Mouse (Mus musculus) CH12.LX (cell line): ENCODE measurements around the gene Sec16a. TPM values are rescaled to one million over a fixed set of nuclear protein-coding genes. Genes with fewer than 3 reads are reported as not detected.

Source experiments
- DNase-seq: peaks from one replicate; pipeline ENCODE4 v3.0.0-alpha.2; 2013; ENCODE audit errors: extremely low read depth
- H3K27ac ChIP-seq: 2 replicates; pipeline ENCODE4 v1.5.1; 2012; ENCODE audit warnings: low read depth, mild to moderate bottlenecking, control low read depth, moderate library complexity; ENCODE audit not compliant: insufficient read depth
- H3K27me3 ChIP-seq: replicated peaks from 2 replicates; pipeline ENCODE3; 2012; ENCODE audit warnings: inconsistent platforms
- H3K36me3 ChIP-seq, 2 experiments: replicated peaks in 1 of 2; 2 replicates each; pipeline versions ENCODE3 to v1.6.1; 2012; ENCODE audit warnings: inconsistent platforms in 1 of 2, low read length in 1 of 2, mild to moderate bottlenecking in 1 of 2, mixed read lengths in 1 of 2, moderate library complexity in 1 of 2; ENCODE audit not compliant: control insufficient read depth in 1 of 2, insufficient read depth in 1 of 2
- H3K4me1 ChIP-seq, 2 experiments: 2 replicates each; pipeline ENCODE4 v1.6.1; 2012; ENCODE audit warnings: inconsistent platforms in 1 of 2, moderate library complexity in 1 of 2; ENCODE audit not compliant: insufficient read depth in 2 of 2, control insufficient read depth in 1 of 2
- H3K4me2 ChIP-seq: 2 replicates; pipeline ENCODE4 v1.6.1; 2012; ENCODE audit warnings: low read depth, mild to moderate bottlenecking, control low read depth; ENCODE audit not compliant: poor library complexity, insufficient read depth, severe bottlenecking
- H3K4me3 ChIP-seq, 3 experiments: fragments of 150-350 bp in 1 of 3; sonication (generic) in 1 of 3; replicated peaks in 1 of 3; 2 replicates each; pipeline versions ENCODE3 to v1.5.1; 2011 to 2012; ENCODE audit warnings: low read depth in 2 of 3, low read length in 2 of 3, mild to moderate bottlenecking in 2 of 3, moderate library complexity in 2 of 3, control low read depth in 1 of 3, improper control_type of control experiment in 1 of 3, inconsistent platforms in 1 of 3, mixed read lengths in 1 of 3; ENCODE audit not compliant: poor library complexity in 1 of 3
- H3K79me2 ChIP-seq: replicated peaks from 2 replicates; pipeline ENCODE4 v1.6.1; 2012; ENCODE audit warnings: mild to moderate bottlenecking, moderate library complexity; ENCODE audit not compliant: control insufficient read depth, poor library complexity, insufficient read depth, severe bottlenecking; ENCODE audit errors: extremely low read depth
- H3K9ac ChIP-seq: 2 replicates; pipeline ENCODE4 v1.6.1; 2012; ENCODE audit warnings: low read depth, mild to moderate bottlenecking, control low read depth, moderate library complexity; ENCODE audit not compliant: insufficient read depth
- H3K9me3 ChIP-seq: replicated peaks from 2 replicates; pipeline ENCODE3; 2012; ENCODE audit warnings: low read length, inconsistent platforms, mixed read lengths
- CHD1 ChIP-seq: IDR thresholded peaks from 2 replicates; pipeline ENCODE4 v1.6.1; 2012; ENCODE audit warnings: low read depth, low read length, improper control_type of control experiment, inconsistent platforms
- CTCF ChIP-seq, 2 experiments: IDR thresholded peaks in 1 of 2; conservative IDR thresholded peaks in 1 of 2; 2 replicates each; pipeline ENCODE4 v1.5.1; 2011 to 2012; ENCODE audit warnings: low read depth in 2 of 2, low read length in 2 of 2, improper control_type of control experiment in 1 of 2, inconsistent platforms in 1 of 2, mild to moderate bottlenecking in 1 of 2, moderate library complexity in 1 of 2
- E2F4 ChIP-seq: IDR thresholded peaks from 2 replicates; pipeline ENCODE4 v1.6.1; 2011; ENCODE audit warnings: low read depth, low read length, improper control_type of control experiment; ENCODE audit not compliant: insufficient replicate concordance
- EP300 ChIP-seq: IDR thresholded peaks from 2 replicates; pipeline ENCODE4 v1.6.1; 2011; ENCODE audit warnings: low read length, improper control_type of control experiment
- GABPA ChIP-seq: IDR thresholded peaks from 2 replicates; pipeline ENCODE4 v1.6.1; 2012; ENCODE audit warnings: low read depth, low read length, improper control_type of control experiment, inconsistent platforms; ENCODE audit not compliant: insufficient replicate concordance
- JUN ChIP-seq: IDR thresholded peaks from 2 replicates; pipeline ENCODE4 v1.6.1; 2011; ENCODE audit warnings: low read depth, mild to moderate bottlenecking, low read length, improper control_type of control experiment, moderate library complexity; ENCODE audit not compliant: insufficient read depth
- MAFK ChIP-seq: IDR thresholded peaks from 2 replicates; pipeline ENCODE4 v1.6.1; 2011; ENCODE audit warnings: low read length, improper control_type of control experiment; ENCODE audit not compliant: insufficient replicate concordance
- MAX ChIP-seq: IDR thresholded peaks from 2 replicates; pipeline ENCODE4 v1.6.1; 2011; ENCODE audit warnings: low read length, improper control_type of control experiment
- MAZ ChIP-seq: IDR thresholded peaks from 2 replicates; pipeline ENCODE4 v1.6.1; 2012; ENCODE audit warnings: low read depth, mild to moderate bottlenecking, inconsistent platforms, low read length, improper control_type of control experiment, moderate library complexity
- MEF2A ChIP-seq: IDR thresholded peaks from 2 replicates; pipeline ENCODE4 v1.6.1; 2014; ENCODE audit warnings: low read depth, mild to moderate bottlenecking, inconsistent platforms, low read length, improper control_type of control experiment, borderline replicate concordance
- MXI1 ChIP-seq: IDR thresholded peaks from 2 replicates; pipeline ENCODE4 v1.6.1; 2011; ENCODE audit warnings: mild to moderate bottlenecking, low read depth, low read length, improper control_type of control experiment
- POLR2A ChIP-seq: IDR thresholded peaks from 2 replicates; pipeline ENCODE4 v1.6.1; 2011; ENCODE audit warnings: low read depth, mild to moderate bottlenecking, improper control_type of control experiment, low read length
- RAD21 ChIP-seq: IDR thresholded peaks from 2 replicates; pipeline ENCODE4 v1.6.1; 2011; ENCODE audit warnings: low read depth, mild to moderate bottlenecking, low read length, improper control_type of control experiment, moderate library complexity
- RCOR1 ChIP-seq: conservative IDR thresholded peaks from 2 replicates; pipeline ENCODE4 v1.6.1; 2012; ENCODE audit warnings: low read depth, mild to moderate bottlenecking, inconsistent platforms, low read length, improper control_type of control experiment
- TBP ChIP-seq: conservative IDR thresholded peaks from 2 replicates; pipeline ENCODE4 v1.6.1; 2011; ENCODE audit warnings: low read depth, low read length, improper control_type of control experiment
- TCF12 ChIP-seq: IDR thresholded peaks from 2 replicates; pipeline ENCODE4 v1.6.1; 2014; ENCODE audit warnings: low read depth, mild to moderate bottlenecking, inconsistent platforms, low read length, improper control_type of control experiment
- UBTF ChIP-seq: IDR thresholded peaks from 2 replicates; pipeline ENCODE4 v1.6.1; 2012; ENCODE audit warnings: low read depth, mild to moderate bottlenecking, inconsistent platforms, low read length, improper control_type of control experiment, moderate library complexity
- USF1 ChIP-seq: IDR thresholded peaks from 2 replicates; pipeline ENCODE4 v1.6.1; 2014; ENCODE audit warnings: low read depth, mild to moderate bottlenecking, inconsistent platforms, low read length, improper control_type of control experiment
- ZNF384 ChIP-seq: IDR thresholded peaks from 2 replicates; pipeline ENCODE4 v1.6.1; 2012; ENCODE audit warnings: low read depth, low read length, improper control_type of control experiment, inconsistent platforms
- dilution Hi-C: fragments of 300-500 bp; cut with MboI; formaldehyde crosslinking; loops from 2 replicates; pipeline ENCODE4 v1.14.3; 2020; ENCODE audit warnings: low sequenced_read_pairs; ENCODE audit not compliant: extremely low pct_unique_long_range_greater_than_20kb, extremely low pct_ligation_motif_present
- in situ Hi-C: fragments of 300-500 bp; cut with MboI; formaldehyde crosslinking; loops from 3 replicates; pipeline ENCODE4 v1.14.3; 2019; ENCODE audit warnings: low sequenced_read_pairs, low pct_ligation_motif_present, low pct_unique_long_range_greater_than_20kb, mixed read lengths
- polyA plus RNA-seq: library from polyadenylated mRNA; unstranded; fragments of >175 nt; gene quantifications from 2 replicates; pipeline ENCODE4 v1.2.1, GENCODE M21; 2012; ENCODE audit warnings: low read depth; ENCODE audit not compliant: insufficient read length
- total RNA-seq, 2 experiments: library from RNA; depleted of rRNA; stranded (reverse); fragments of 300-350 nt in 1 of 2; fragments of >200 nt in 1 of 2; gene quantifications; 2 replicates each; pipeline ENCODE4 v1.2.3; 2012 to 2014

Gene Sec16a
- total and polyA plus RNA-seq, 3 experiments, result 22.8 to 38.9 (median 31.8) TPM

DNA sequence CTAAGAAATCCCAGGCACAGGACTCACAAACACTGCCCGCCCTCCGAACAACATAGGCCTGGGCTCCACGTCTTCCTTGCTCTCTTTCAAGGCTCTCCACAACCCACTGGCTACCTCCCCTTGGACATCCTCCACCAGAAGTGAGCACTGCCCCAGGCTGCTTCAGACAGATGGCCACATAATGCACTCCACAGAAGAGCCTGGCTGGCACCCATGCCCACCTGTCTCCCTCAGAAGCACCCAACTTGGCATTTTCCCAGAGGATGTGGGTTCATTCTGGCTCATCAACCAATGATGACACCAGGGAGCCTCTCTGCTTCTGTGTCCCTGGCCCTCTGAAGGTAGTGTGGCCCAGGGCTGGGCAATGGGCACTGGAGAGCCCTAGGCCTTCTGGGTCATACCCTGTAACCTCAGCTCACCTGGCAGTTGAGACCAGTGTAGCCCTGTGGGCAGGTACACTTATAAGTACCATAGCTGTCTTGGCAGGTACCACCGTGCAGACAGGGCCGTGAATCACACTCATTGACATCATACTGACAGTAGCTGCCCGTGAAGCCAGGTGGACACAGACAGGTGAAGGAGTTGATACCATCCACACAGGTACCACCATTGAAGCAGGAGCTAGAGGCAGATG, 26.8 kb upstream of the Sec16a start:
- in situ Hi-C loops, result no loop called here
- dilution Hi-C loops, result no loop called here
- no peak for DNase-seq

DNA sequence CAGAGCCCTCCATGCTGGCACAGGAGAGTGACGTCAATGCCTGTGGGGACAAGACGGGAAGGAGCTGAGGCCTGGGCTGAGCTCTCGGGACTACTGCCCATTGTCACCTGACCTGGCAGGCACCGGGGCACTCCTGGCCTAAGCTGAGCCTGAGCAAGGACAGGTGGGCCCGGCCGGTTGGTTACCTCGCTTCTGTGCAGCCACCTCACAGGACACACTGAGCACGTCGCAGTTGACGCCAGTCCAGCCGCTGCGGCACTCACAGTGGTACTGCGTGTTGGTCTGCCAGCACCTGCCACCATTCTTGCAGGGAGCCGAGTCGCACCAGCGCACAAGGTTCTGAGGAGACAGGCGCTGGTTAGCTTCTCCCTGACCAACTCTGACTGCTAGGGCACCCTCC, 26.0 kb upstream of the Sec16a start:
- in situ Hi-C loops, result no loop called here
- peaks cover 90 to 96% of the 10 kb centered on the region in 2 experiments for H3K36me3 ChIP-seq
- no peak for TF ChIP-seq CTCF (conservative IDR thresholded peaks at IDR 0.05 in 1 of 2, IDR thresholded peaks at IDR 0.05 in 1 of 2; ENCODE audit: low read depth in 2 of 2, low read length in 2 of 2)
- TF ChIP-seq UBTF, result no peak
- TF ChIP-seq RAD21, result no peak
- TF ChIP-seq EP300, result no peak
- no peak for TF ChIP-seq TCF12
- TF ChIP-seq MAFK, result no peak
- TF ChIP-seq POLR2A, result no peak
- no peak for TF ChIP-seq JUN
- no peak for TF ChIP-seq MAX
- TF ChIP-seq GABPA, result no peak
- no peak for TF ChIP-seq CHD1
- TF ChIP-seq, all 38 proteins: peak for 0
- dilution Hi-C loops, result no loop called here
- Histone ChIP-seq H3K4me1 (peaks cover 0 to 15% of the 10 kb centered on the region in 2 experiments; a peak in 3 of 4 replicates), H3K9me3 (no peaks in the 10 kb centered on the region), H3K79me2 (no peaks in the 10 kb centered on the region), H3K4me2 (no peak overlapping the region), H3K27ac (no peak overlapping the region), H3K4me3 (no peak overlapping the region), H3K27me3 (no peaks in the 10 kb centered on the region), H3K9ac (no peak overlapping the region)
- DNase-seq, result no peak

More for the DNA sequence above, 26.8 kb upstream of the Sec16a start:
- no peak overlapping the region for H3K27ac ChIP-seq
- H3K9ac ChIP-seq, result no peak overlapping the region
- peaks cover 90 to 96% of the 10 kb centered on the region in 2 experiments for H3K36me3 ChIP-seq
- H3K9me3 ChIP-seq, result no peaks in the 10 kb centered on the region
- H3K4me2 ChIP-seq, result no peak overlapping the region
- no peaks in the 10 kb centered on the region for H3K27me3 ChIP-seq
- TF ChIP-seq E2F4 (no peak), TBP (no peak), TCF12 (no peak), RCOR1 (no peak), ZNF384 (no peak), MXI1 (no peak), MAZ (no peak), UBTF (no peak), MEF2A (no peak), POLR2A (no peak), USF1 (no peak)
- peaks cover 0 to 15% of the 10 kb centered on the region in 2 experiments; a peak in 3 of 4 replicates for H3K4me1 ChIP-seq
- H3K4me3 ChIP-seq, result no peak overlapping the region
- no peaks in the 10 kb centered on the region for H3K79me2 ChIP-seq
